Mouse (Mus musculus) midbrain, embryonic 10.5 days (tissue): ENCODE results near the gene B4galt1. TPM values are rescaled to one million over a fixed set of nuclear protein-coding genes. Genes with fewer than 3 reads are reported as not detected.

ENCODE experiments used
- DNase-seq: peaks from one replicate; pipeline ENCODE4 v3.0.0-alpha.2; 2017; ENCODE audit warnings: low spot score
- H3K27ac ChIP-seq: fragments of 300-500 bp; sonication (generic); replicated peaks from 2 replicates; pipeline ENCODE4 v1.5.1; 2016; ENCODE audit warnings: mild to moderate bottlenecking
- H3K27me3 ChIP-seq: fragments of 300-500 bp; sonication (generic); 2 replicates; pipeline ENCODE4 v1.6.1; 2016; ENCODE audit warnings: low read depth, mild to moderate bottlenecking; ENCODE audit not compliant: poor library complexity, severe bottlenecking
- H3K36me3 ChIP-seq: fragments of 300-500 bp; sonication (generic); 2 replicates; pipeline ENCODE4 v1.6.1; 2016; ENCODE audit warnings: mild to moderate bottlenecking, moderate library complexity
- H3K4me1 ChIP-seq: fragments of 300-500 bp; sonication (generic); 2 replicates; pipeline ENCODE4 v1.6.1; 2016
- H3K4me3 ChIP-seq: fragments of 300-500 bp; sonication (generic); 2 replicates; pipeline ENCODE4 v1.5.1; 2016; ENCODE audit warnings: mild to moderate bottlenecking, moderate library complexity
- H3K9me3 ChIP-seq: fragments of 300-500 bp; sonication (generic); replicated peaks from 2 replicates; pipeline ENCODE4 v1.6.1; 2016; ENCODE audit warnings: mild to moderate bottlenecking
- WGBS: fragments of 180-500 bp; shearing (Covaris S2); methylation state at CpG from one replicate; pipeline ENCODE4 v1.1.7; 2016; 5-methylcytosine and 5-hydroxymethylcytosine counted together
- polyA plus RNA-seq: library from polyadenylated mRNA; unstranded; fragments of >200 nt; fragmentation: Nextera tagmentation; extraction: Ambion mirVana; gene quantifications from 2 replicates; pipeline ENCODE4 v1.2.1, GENCODE M21; 2016

B4galt1 gene
- polyA plus RNA-seq, 1 experiment from 2014 or later: 18.4 TPM

DNA sequence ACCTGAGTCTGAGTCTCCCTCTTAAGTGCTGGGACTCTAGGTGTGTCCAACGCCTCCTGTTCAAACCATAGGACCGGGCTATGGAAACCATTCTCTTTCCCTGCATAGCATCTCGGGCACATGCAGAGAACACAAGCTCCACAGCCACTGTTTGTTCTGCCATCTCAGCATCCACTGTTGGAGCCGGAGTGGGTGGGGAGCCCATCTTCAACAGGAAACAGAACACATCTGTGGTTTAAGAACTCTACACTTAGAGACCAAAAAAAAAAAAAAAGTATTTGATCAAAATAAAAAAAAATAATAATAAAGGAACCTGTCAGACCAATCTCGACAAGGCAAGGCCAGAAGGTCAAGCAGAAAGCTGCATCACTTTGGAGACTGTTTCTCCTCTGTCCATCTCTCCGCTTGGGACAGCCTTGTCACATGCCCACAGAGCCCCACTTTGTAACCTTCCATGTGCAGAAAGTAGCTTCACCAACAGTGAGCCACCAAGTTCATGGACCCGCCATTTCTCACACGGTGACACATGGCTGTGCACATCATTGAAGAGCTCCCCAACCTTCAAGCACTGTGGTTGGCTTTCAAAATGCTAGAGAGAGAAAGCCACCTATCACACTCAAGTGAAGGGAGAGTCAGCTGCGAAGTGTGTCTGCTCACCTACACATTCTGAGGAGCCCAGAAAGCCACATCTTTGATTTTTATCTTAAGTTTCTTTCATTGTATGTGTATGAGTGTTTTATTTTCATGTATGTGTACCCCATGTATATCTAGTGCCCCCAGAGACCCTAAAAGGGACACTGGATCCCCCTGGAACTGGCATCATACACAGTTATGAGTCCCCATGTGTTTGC, 20.2 kb downstream of the B4galt1 start:
- Histone ChIP-seq H3K9me3 (no peaks in the 10 kb centered on the region), H3K4me3 (no peak overlapping the region), H3K27ac (no peak overlapping the region), H3K36me3 (no peaks in the 10 kb centered on the region), H3K4me1 (0 out of 2 replicates have a peak, but pooled peaks cover 2% of the 10 kb centered on the region), H3K27me3 (no peaks in the 10 kb centered on the region)
- 92% methylated on average over 9 of the region's 9 CpGs for WGBS
- DNase-seq: no peak

DNA sequence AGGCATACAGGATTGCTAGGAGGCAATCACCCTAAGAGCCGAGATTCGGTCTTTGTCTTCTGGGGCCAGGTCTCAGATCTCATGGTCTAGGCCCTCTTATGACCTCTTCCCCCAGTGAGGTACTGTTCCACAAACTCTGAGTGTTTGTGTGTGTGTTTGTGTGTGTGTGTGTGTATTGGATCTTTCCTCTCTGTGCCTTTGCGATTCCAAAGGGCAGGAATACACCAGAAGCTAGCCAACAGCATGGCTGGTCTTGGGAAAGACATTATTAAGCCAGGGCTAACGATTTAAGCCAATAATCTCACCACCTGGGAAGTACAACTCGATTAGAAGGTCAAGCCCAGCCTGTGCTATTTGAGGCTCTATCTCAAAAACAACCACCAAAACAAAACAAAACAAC, 23.3 kb downstream of the B4galt1 start:
- Histone ChIP-seq H3K27me3 (no peaks in the 10 kb centered on the region), H3K9me3 (no peaks in the 10 kb centered on the region), H3K36me3 (0 out of 2 replicates have a peak, but pooled peaks cover 11% of the 10 kb centered on the region), H3K4me1 (no peaks in the 10 kb centered on the region), H3K4me3 (no peak overlapping the region), H3K27ac (no peak overlapping the region)
- no peak for DNase-seq
- WGBS: 78% methylated on average over 5 of the region's 5 CpGs

DNA sequence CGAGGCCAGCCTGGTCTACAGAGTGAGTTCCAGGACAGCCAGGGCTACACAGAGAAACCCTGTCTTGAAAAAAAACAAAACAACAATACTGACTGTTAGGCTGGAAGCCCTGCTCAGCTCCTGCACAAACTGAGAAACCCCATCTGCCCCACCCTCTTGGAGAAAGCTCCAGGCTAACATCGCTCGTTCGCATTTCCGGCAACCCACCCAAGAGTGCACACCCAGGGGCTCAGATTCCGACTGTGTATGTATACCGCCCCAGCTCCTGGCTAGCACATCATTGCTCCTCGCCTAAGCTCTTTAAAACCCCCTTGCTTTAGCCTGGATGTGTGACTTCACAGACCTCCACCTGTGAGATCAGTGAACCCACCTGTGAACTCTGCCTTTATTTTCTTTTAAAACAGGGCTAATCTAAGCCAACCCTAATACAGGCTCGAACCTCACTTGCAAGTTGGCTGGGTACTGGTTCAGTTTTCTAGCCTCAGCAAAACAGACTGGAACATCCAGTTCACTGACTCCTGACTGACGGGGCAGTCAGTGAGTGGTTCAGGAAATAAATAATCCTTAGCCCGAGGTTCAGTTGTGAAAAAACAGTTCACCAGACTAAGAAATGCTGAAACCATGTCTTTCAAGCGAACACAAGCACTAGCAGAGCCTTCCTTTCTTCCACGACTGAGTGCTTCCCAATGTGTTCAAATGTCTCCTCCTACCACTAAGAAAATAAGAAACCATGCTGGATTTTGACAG, 24.0 kb downstream of the B4galt1 start:
- Histone ChIP-seq H3K27ac (no peak overlapping the region), H3K36me3 (0 out of 2 replicates have a peak, but pooled peaks cover 11% of the 10 kb centered on the region), H3K9me3 (no peaks in the 10 kb centered on the region), H3K4me3 (no peak overlapping the region), H3K4me1 (no peaks in the 10 kb centered on the region), H3K27me3 (no peaks in the 10 kb centered on the region)
- no peak for DNase-seq
- 79% methylated on average over 13 of the region's 13 CpGs for WGBS

DNA sequence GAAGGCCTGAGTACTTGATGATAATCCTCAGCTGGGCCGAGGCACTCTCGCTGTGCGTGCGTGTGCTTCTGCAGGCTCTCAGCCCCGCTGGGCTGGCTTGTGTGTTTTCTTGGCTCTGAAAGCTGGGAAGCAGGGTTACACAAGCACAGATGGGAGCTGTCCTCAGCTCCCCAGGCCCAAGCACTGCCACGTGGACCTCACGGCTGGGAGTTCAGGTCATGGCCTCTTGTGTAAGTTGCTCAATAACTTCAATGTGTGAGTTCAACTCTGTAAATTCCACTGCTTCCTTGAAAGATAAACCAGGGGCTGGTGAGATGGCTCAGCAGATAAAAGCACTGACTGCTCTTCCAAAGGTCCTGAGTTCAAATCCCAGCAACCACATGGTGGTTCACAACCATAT, 24.9 kb downstream of the B4galt1 start:
- no peak overlapping the region for H3K27ac ChIP-seq
- no peaks in the 10 kb centered on the region for H3K9me3 ChIP-seq
- DNase-seq: no peak
- no peak overlapping the region for H3K4me3 ChIP-seq
- no peaks in the 10 kb centered on the region for H3K4me1 ChIP-seq
- no peaks in the 10 kb centered on the region for H3K27me3 ChIP-seq
- WGBS: 72% methylated on average over 7 of the region's 7 CpGs
- 0 out of 2 replicates have a peak, but pooled peaks cover 11% of the 10 kb centered on the region for H3K36me3 ChIP-seq

DNA sequence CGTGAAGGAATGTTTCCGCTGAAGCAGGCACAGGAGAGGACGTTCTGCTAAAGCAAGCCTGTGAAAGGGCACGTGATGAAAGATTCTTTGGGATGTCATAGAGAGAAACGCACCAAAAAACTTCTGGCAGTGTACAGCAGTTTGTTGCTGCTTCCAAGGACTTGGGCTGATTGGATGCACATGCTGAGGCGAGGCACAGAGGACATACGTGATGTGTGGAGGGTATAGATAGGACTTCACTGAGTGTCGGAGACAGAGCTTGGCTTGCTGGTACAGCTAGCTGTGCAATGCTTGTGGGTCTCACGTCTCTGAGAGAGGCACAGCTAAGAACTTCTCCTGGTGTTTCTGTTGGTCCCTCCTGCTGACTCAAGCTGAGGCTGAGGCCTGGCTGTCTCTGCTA, 25.9 kb downstream of the B4galt1 start:
- Histone ChIP-seq H3K9me3 (no peaks in the 10 kb centered on the region), H3K4me3 (no peak overlapping the region), H3K27me3 (no peaks in the 10 kb centered on the region), H3K36me3 (peaks cover 17% of the 10 kb centered on the region; the same call in 1 of the 2 replicates), H3K27ac (no peak overlapping the region), H3K4me1 (no peaks in the 10 kb centered on the region)
- no peak for DNase-seq
- 90% methylated on average over 9 of the region's 9 CpGs for WGBS

DNA sequence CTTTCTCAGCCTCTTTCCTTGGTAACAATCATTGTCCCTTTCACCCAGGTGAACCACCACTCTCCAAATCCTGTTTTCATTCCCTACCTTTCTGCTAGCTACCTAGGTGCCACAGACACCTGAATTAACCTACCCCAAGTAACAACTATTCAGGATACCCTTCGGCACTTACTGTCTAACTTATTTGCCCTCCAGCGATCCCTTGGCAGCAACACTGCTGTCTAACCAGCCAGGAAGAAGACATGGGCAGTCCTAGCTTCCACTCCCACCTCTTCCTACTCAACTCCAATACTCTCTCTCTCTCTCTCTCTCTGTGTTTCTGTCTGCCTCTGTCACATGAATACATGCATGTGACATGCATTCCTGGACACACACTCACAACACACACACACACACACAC, 27.0 kb downstream of the B4galt1 start:
- Histone ChIP-seq H3K4me3 (no peak overlapping the region), H3K4me1 (no peaks in the 10 kb centered on the region), H3K27me3 (no peaks in the 10 kb centered on the region), H3K27ac (no peak overlapping the region), H3K9me3 (no peaks in the 10 kb centered on the region), H3K36me3 (peaks cover 23% of the 10 kb centered on the region)
- 89% methylated on average over 2 of the region's 2 CpGs for WGBS
- DNase-seq: no peak

DNA sequence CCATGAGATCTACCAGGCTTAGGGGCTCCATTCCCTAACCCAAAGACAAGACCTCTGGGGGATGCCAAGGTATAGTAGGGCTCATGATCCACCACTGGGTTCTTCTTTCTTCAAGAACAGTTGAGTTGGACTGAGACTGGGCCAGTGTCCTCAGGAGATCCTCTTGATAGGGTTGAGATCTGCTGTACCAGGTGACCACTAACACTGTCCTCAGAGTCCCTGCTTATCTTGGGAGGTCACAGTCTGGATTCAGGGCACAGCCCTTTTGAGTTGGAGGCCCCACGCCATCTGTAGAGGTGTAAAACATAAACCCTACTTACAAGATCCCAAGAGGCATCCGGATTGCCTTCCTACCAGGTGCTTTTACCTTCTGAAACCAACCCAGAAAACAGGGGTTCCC, 27.8 kb downstream of the B4galt1 start:
- WGBS: 97% methylated on average over 2 of the region's 2 CpGs
- Histone ChIP-seq H3K27ac (no peak overlapping the region), H3K36me3 (peaks cover 27% of the 10 kb centered on the region), H3K4me3 (no peak overlapping the region), H3K4me1 (no peaks in the 10 kb centered on the region), H3K27me3 (no peaks in the 10 kb centered on the region), H3K9me3 (no peaks in the 10 kb centered on the region)
- no peak for DNase-seq

DNA sequence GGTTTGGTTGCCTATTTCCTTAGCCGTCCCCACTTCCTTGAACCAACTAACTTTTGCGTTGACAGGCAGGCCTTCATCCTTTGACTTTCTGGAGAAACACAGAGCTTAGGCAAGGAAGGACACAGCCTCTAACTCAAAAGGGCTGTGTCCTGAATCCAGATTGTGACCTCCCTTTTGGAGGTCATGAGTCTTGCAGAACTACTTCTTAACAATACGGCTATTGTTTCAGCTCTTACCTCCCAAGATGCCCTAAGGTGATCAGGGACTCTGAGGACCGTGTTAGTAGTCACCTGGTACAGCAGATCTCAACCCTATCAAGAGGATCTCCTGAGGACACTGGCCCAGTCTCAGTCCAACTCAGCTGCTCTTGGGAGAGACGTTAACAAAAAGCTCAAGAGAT, 28.7 kb downstream of the B4galt1 start:
- H3K36me3 ChIP-seq: peaks cover 30% of the 10 kb centered on the region
- WGBS: 88% methylated on average over 5 of the region's 5 CpGs
- no peak for DNase-seq
- H3K27me3 ChIP-seq: no peaks in the 10 kb centered on the region
- H3K27ac ChIP-seq: no peak overlapping the region
- H3K4me3 ChIP-seq: no peak overlapping the region
- H3K9me3 ChIP-seq: no peaks in the 10 kb centered on the region
- no peaks in the 10 kb centered on the region for H3K4me1 ChIP-seq

DNA sequence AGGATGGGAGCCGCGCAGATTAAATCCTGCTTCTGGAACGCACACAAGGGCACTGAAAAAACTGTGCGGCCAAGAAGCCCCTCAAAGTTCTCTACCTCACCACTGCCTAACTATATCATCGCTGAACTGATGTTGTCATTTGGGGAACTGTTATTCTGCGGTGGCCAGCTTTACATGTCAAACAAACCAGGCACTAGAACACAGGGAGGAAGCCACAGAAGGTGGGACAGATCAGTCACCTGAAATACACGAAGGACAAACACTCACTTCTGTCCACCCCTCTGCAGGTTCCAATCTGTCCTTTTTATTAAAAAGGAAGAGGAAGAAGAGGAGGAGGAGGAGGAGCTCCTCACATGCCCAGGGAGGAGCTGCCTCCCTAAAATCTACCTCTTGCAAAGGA, 29.3 kb downstream of the B4galt1 start:
- no peaks in the 10 kb centered on the region for H3K27me3 ChIP-seq
- H3K36me3 ChIP-seq: peaks cover 36% of the 10 kb centered on the region
- no peaks in the 10 kb centered on the region for H3K4me1 ChIP-seq
- DNase-seq: no peak
- no peak overlapping the region for H3K4me3 ChIP-seq
- WGBS: 93% methylated on average over 7 of the region's 7 CpGs
- H3K9me3 ChIP-seq: no peaks in the 10 kb centered on the region
- H3K27ac ChIP-seq: no peak overlapping the region

DNA sequence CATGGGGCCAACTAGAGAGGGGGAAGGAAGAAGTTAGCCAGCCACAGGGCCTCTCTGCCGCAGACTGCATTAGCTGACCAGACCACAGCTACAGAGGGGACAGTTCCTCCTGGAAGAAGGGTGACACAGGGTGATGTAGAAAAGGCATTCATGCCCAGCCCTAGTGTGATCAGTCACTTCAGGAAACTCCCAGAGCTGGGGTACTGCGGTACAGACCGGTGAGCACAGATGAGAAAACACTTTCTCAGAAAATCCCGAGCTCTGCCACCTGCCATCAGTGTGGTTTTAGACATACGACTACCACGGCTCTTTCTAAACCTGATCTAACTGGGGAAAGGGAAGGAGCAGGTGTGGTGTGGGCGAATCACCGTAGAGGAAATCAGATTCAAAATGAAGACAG, 30.1 kb downstream of the B4galt1 start:
- no peaks in the 10 kb centered on the region for H3K9me3 ChIP-seq
- peaks cover 37% of the 10 kb centered on the region for H3K36me3 ChIP-seq
- 91% methylated on average over 8 of the region's 8 CpGs for WGBS
- H3K4me3 ChIP-seq: no peak overlapping the region
- no peak for DNase-seq
- no peak overlapping the region for H3K27ac ChIP-seq
- no peaks in the 10 kb centered on the region for H3K4me1 ChIP-seq
- no peaks in the 10 kb centered on the region for H3K27me3 ChIP-seq

DNA sequence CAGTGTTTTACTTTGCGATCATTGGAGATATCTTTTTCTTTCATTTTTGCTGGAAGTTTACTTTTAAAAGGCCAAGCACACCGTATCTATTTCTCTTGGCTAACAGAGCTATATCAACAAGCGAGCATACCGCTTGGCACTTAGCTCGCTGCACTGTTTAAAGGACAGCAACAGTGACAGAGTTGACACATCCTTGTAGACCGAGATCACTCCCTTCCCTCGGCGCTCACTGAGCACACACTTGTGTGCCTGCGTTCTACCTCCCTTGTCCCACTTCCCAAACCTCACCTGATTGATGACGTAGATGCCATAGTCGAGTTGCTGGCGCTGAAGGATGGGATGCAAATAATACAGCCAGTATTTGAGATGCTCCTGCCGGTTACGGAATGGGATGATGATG, 30.7 kb downstream of the B4galt1 start:
- no peaks in the 10 kb centered on the region for H3K9me3 ChIP-seq
- no peak overlapping the region for H3K27ac ChIP-seq
- WGBS: 93% methylated on average over 14 of the region's 14 CpGs
- H3K4me1 ChIP-seq: no peaks in the 10 kb centered on the region
- H3K36me3 ChIP-seq: peaks cover 41% of the 10 kb centered on the region
- no peak overlapping the region for H3K4me3 ChIP-seq
- DNase-seq: no peak
- H3K27me3 ChIP-seq: no peaks in the 10 kb centered on the region

DNA sequence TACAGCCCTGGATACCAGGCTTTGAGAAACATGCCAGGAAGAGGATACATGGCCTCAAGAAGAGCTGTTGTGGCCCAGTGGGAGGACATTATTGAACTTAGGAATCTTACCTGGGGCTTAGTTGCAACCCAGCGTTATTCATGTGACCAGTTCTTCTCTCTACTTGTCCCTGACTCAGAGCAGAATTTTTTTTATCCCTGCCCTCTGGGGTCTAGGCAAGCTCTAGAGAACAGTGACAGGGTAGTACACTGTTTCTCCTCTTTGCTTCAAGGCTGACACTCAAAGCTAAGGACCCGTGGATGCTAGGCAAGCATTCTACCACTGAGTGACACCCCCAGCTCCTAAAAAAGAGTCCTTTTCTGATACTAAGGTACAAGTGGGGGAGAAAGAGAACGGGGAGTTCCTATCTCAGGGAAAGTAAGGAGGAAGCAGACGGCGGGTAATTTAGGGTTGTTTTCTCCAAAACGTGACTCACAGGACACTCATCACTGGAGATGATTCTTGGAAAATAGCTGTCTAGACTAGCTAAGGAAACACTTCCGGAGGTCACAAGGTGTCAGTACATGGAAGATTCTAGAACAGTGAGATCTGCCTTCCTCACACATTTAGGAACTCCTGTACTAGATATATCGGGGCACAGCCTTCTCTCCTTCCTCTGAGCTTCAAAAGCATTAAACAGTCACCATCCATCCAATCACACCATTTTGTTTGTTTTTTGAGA, 32.3 kb downstream of the B4galt1 start:
- peaks cover 11% of the 10 kb centered on the region for H3K4me1 ChIP-seq
- no peaks in the 10 kb centered on the region for H3K27me3 ChIP-seq
- H3K9me3 ChIP-seq: no peaks in the 10 kb centered on the region
- 91% methylated on average over 8 of the region's 8 CpGs for WGBS
- no peak overlapping the region for H3K27ac ChIP-seq
- DNase-seq: no peak
- H3K4me3 ChIP-seq: no peak overlapping the region
- peaks cover 40% of the 10 kb centered on the region for H3K36me3 ChIP-seq
